9 mouse cellular contexts compared by ENCODE assay signal in genomic region chr7:71383341-71384130, GRCm38 (mm10). TPM values are rescaled to one million over a fixed set of nuclear protein-coding genes. Genes with fewer than 3 reads are reported as not detected.
DNase-seq lines count a peak whose midpoint lies in the region; ATAC-seq and TF ChIP-seq lines count a peak whose summit lies in the region.
"Had no signal": no experiment of that assay in that cellular context is flagged by ENCODE, and none has a peak within 500 bp of the region (broad histone marks: within the 10 kb centered on the region; RNA-seq: fewer than 3 reads in every experiment).

No protein-coding gene starts in this region.

- ATAC-seq in embryonic facial prominence, embryonic 12.5 days (ENCODE audit: insufficient number of reproducible peaks, insufficient read depth, low FRiP score, low TSS enrichment): 0 out of 2 replicates have a peak, but pooled peaks have one; percentile 47
- 0 out of 2 replicates have a peak, but pooled peaks have one; percentile 14 for ATAC-seq in heart, postnatal 0 days (ENCODE audit: insufficient read depth, low read depth)
- peak; percentile 86 for ATAC-seq in lung, embryonic 15.5 days (ENCODE audit: borderline replicate concordance, extremely low read depth, low FRiP score, low TSS enrichment)

- no peak for TF ChIP-seq CTCF in heart, postnatal 0 days (IDR thresholded peaks at IDR 0.05; ENCODE audit: low read depth)

- H3K4me1 ChIP-seq in embryonic facial prominence, embryonic 12.5 days: peaks cover 14% of the 10 kb centered on the region
- peaks cover 15% of the 10 kb centered on the region for H3K4me1 ChIP-seq in heart, postnatal 0 days (ENCODE audit: control insufficient read depth, insufficient read depth)
- H3K4me1 ChIP-seq in lung, embryonic 15.5 days: peaks cover 64% of the 10 kb centered on the region

- H3K27ac ChIP-seq in embryonic facial prominence, embryonic 12.5 days: peak overlapping the region; percentile 65; the same call in 1 of the 2 replicates
- H3K27ac ChIP-seq in heart, postnatal 0 days (ENCODE audit: low read depth): peak overlapping the region; percentile 63
- peak overlapping the region; percentile 92 for H3K27ac ChIP-seq in lung, embryonic 15.5 days

- peak; percentile 39 to 51 for DNase-seq in cerebellum, postnatal 10 days
- no peak for DNase-seq in cerebellum, adult 11 months
- DNase-seq in heart, postnatal 0 days (ENCODE audit: low spot score): peak; percentile 41
- peak; percentile 18 to 51 for DNase-seq in layer of hippocampus, adult 8-10 months (ENCODE audit: low spot score in 2 of 2)
- peak; percentile 30 to 41 for DNase-seq in right cerebral cortex, adult 2 months (ENCODE audit: low spot score in 2 of 2)
- DNase-seq in spleen, adult 12 weeks (ENCODE audit: low spot score): no peak

- H3K36me3 ChIP-seq in embryonic facial prominence, embryonic 12.5 days: no peaks in the 10 kb centered on the region
- H3K36me3 ChIP-seq in heart, postnatal 0 days (replicated peaks; ENCODE audit: control insufficient read depth, insufficient read depth, low read length): no peaks in the 10 kb centered on the region
- H3K36me3 ChIP-seq in lung, embryonic 15.5 days: no peaks in the 10 kb centered on the region

- WGBS in embryonic facial prominence, embryonic 12.5 days: 19% methylated on average over 20 of the region's 20 CpGs
- WGBS in heart, postnatal 0 days: 45% methylated on average over 20 of the region's 20 CpGs
- WGBS in lung, embryonic 15.5 days: 21% methylated on average over 20 of the region's 20 CpGs

- H3K27me3 ChIP-seq in embryonic facial prominence, embryonic 12.5 days: no peaks in the 10 kb centered on the region
- no peaks in the 10 kb centered on the region for H3K27me3 ChIP-seq in heart, postnatal 0 days (ENCODE audit: control insufficient read depth, insufficient read depth, low read length)
- no peaks in the 10 kb centered on the region for H3K27me3 ChIP-seq in lung, embryonic 15.5 days

- H3K9me3 ChIP-seq in embryonic facial prominence, embryonic 12.5 days: no peaks in the 10 kb centered on the region
- H3K9me3 ChIP-seq in heart, postnatal 0 days (replicated peaks; ENCODE audit: control insufficient read depth, low read length): no peaks in the 10 kb centered on the region
- H3K9me3 ChIP-seq in lung, embryonic 15.5 days: no peaks in the 10 kb centered on the region

- no peak for TF ChIP-seq EP300 in heart, postnatal 0 days (IDR thresholded peaks at IDR 0.05; ENCODE audit: low read depth)

- no peak overlapping the region for H3K4me3 ChIP-seq in embryonic facial prominence, embryonic 12.5 days
- H3K4me3 ChIP-seq in heart, postnatal 0 days (ENCODE audit: low read depth, low read length): no peak overlapping the region
- H3K4me3 ChIP-seq in lung, embryonic 15.5 days: no peak overlapping the region

- peak overlapping the region; percentile 39 for H3K4me2 ChIP-seq in embryonic facial prominence, embryonic 12.5 days (replicated peaks)
- peak overlapping the region; percentile 30 for H3K4me2 ChIP-seq in heart, postnatal 0 days (ENCODE audit: low read depth, low read length)
- H3K4me2 ChIP-seq in lung, embryonic 15.5 days: 0 out of 2 replicates have a peak overlapping the region, but pooled peaks have one; percentile 21

- H3K9ac ChIP-seq in embryonic facial prominence, embryonic 12.5 days: no peak overlapping the region
- no peak overlapping the region for H3K9ac ChIP-seq in heart, postnatal 0 days (replicated peaks; ENCODE audit: low read depth, low read length)
- no peak overlapping the region; the same call in 1 of the 2 replicates for H3K9ac ChIP-seq in lung, embryonic 15.5 days

RNA-seq across cellular contexts. Expression of gene Gm10295, which starts 32.3 kb away (rescaled TPM):
- not detected in 2 replicates for polyA plus RNA-seq in embryonic facial prominence, embryonic 12.5 days (2016; fragmentation: Nextera tagmentation; extraction: Ambion mirVana)
- total RNA-seq in heart, postnatal 0 days (2014; rRNA removed; ENCODE audit: low replicate concordance): not detected in 2 replicates
- polyA plus RNA-seq in heart, postnatal 0 days (2015; fragmentation: Nextera tagmentation; extraction: Ambion mirVana): not detected in 2 replicates
- not detected for total RNA-seq in layer of hippocampus, adult 8-10 months (2022)
- polyA plus RNA-seq in lung, embryonic 15.5 days (2015; fragmentation: Nextera tagmentation; extraction: Ambion mirVana): not detected in 2 replicates
- polyA plus RNA-seq: liver, embryonic 16.5 days had no signal

Comparison
In these comparisons a context has a peak if more than half of its experiments do, and no peak if none do; other contexts are left out.
1. DNase-seq: peak in cerebellum, postnatal 10 days (2 of 2), heart, postnatal 0 days (single experiment), layer of hippocampus, adult 8-10 months (2 of 2) and right cerebral cortex, adult 2 months (2 of 2); none in cerebellum, adult 11 months (single experiment) and spleen, adult 12 weeks (single experiment).
2. ATAC-seq: peak in every context shown above with its lines; median percentile 86 in lung, embryonic 15.5 days; 47 in embryonic facial prominence, embryonic 12.5 days; 14 in heart, postnatal 0 days.
3. Peak in every context shown above with its lines, with median percentiles within 50 percentile points of each other: H3K27ac ChIP-seq and H3K4me2 ChIP-seq.